Mouse (Mus musculus): Measurements from ENCODE around the gene Itfg2.

Itfg2 gene

DNA sequence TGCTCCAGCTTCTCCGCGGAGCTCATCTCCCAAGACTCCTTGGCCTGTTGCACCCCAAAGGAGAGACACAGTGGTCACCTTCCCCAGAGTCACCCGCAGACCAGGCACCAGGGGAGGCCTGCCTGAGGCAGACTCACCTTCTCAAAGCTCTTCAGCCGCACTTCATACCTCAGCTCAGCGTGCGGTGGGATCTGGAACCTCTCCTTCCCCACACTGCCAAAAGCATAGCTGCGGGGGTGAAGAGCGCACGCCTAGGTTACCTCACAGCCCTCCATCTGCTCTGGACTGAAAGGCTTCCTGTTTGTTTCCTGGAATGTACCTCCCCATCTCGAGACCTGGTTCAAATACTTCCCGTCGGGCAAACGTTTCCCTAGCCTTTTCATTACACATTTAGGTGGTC, 8.8 kb upstream of the Itfg2 start:
- DNase-seq (ENCODE audit: low spot score) = no peak

GRCm38 (mm10) chr6:128432356-128432915, 7.7 kb upstream of the Itfg2 start:
- no peak for DNase-seq (ENCODE audit: low spot score)

GRCm38 (mm10) chr6:128429826-128430225, 5.1 kb upstream of the Itfg2 start:
- DNase-seq (ENCODE audit: low spot score) = no peak

- DNase-seq (ENCODE audit: low spot score) = no peak
These were observed 4.6 kb upstream of the Itfg2 start for GRCm38 (mm10) chr6:128429300-128429699.

DNA sequence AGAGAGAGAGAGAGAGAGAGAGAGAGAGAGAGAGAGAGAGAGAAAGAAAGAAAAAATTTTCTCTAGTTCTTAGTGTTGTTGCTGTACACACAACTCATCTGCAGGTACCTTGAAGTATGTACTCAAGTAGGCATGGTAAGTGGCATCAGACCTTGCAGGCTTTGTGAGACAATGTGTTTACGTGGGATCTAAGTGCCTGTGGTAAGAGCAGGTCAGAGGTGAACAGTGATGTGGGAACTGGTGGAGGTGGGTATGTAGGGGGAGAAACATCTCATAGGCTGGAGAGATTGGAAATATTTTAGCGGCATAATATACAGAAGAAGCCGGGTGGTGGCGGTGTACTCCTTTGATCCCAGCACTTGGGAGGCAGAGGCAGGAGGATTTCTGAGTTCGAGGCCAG, 2.8 kb upstream of the Itfg2 start:
- no peak for DNase-seq (ENCODE audit: low spot score)

DNA sequence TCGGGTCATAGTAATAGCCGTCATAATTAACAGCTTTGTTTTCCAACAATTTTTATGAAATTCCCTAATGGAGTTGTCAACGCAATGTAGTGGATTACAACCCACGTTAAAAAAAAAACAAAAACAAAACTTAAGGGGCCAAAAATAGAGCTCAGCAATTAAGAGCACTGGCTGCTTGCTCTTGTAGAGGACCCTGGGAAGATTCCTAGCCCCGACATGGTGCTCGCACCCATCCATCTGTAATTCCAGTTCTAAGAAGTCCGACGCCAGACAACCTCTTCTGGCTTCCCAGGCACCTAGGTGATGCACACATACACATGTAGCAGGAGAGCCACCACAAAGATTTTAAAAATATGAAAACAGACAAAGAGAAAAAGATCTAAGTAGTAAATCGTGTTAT, 315 bp upstream of the Itfg2 start:
- no peak for DNase-seq (ENCODE audit: low spot score)

DNA sequence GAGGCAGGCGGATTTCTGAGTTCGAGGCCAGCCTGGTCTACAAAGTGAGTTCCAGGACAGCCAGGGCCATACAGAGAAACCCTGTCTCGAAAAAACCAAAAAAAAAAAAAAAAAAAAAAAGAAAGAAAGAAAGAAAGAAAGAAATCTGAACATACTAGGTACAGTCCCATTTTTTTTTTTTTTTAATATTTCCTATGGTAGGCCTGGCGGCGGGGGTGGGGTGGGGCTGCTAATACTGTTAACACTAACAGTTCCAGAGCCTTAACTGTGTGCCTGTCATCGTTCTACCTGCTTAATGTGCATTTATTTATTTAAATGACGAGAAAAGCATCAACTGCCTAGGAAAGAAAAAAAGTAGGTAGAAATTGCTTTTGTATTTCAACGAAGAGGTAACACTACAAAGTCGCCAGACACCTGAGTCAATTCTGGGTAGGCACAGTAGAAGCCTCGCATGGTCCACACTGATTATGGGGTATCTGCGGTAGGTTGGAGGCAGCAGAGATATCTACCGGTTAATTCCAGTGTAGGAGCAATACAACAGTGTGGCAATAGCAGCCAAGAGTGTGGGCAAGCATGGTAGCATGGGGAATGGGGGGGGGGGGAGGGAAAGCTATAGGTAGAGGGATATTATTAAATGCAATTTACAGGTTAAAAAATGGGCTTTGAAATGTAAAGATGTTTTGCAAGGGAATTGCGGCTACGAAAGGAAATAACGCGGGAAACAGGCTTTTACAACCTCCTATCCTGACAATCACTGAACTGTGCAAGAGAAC, 1.0 kb downstream of the Itfg2 start:
- no peak for DNase-seq (ENCODE audit: low spot score)

GRCm38 (mm10) chr6:128421480-128421879, 3.3 kb downstream of the Itfg2 start:
- DNase-seq (ENCODE audit: low spot score) = no peak

DNA sequence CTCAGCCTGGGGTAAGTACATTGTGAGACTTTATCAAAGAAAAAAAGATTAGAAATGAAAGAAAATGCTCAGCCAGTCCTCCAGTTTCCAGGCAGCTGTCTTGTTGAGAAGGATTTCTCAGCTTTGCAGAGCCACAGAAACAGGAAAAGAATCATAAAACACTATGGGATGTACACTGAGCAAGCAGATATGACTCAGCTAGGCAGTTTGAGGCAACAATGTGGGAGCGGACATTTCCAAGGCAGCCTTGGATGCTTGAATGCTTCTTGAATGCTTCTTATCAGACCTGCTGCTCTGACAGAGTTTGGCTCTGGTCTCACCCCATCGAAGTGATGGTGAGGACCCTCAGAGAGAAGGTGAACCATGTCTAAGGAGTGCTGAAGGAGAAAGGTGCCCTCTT, 3.7 kb downstream of the Itfg2 start:
- no peak for DNase-seq (ENCODE audit: low spot score)

DNA sequence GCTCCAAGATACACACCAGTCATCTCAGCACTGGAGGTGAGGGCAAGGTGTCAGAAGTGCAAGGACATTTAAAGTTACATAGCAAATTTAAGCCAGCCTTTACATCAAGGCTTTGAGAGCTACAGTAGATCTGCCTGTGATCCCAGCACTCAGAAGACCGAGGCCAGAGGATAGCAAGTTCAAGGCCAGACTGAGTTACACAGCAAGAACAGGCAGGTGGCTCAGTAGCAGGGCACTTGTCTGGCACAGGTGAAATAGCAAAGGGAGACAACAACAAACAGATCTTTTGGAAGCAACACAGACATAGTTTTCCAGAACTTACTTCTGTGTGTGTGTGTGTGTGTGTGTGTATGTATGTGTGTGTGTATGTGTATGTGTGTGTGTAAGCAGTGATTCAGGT, 6.7 kb downstream of the Itfg2 start:
- no peak for DNase-seq (ENCODE audit: low spot score)

GRCm38 (mm10) chr6:128416169-128416568, 8.6 kb downstream of the Itfg2 start:
- no peak for DNase-seq (ENCODE audit: low spot score)

DNA sequence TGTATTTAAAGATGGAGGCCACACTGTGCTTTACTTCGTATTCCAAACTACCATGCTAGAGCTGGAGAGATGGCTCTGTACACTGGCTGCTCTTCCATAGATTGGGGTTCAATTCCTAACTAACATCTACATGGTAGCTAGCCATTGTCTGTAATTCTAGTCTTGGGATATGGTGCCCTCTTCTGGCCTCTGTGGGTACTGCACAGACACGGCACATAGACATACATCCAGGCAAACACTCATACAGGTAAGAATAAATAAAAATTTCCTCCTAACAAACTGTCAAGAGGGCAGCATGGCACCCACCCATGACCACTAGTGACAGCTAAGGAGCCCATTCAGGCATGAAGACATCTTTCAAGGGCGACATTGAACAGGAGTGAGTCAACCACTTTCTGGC, 13.6 kb downstream of the Itfg2 start:
- DNase-seq (ENCODE audit: low spot score) = peak; percentile 79

GRCm38 (mm10) chr6:128410305-128410704, 14.4 kb downstream of the Itfg2 start:
- no peak for DNase-seq (ENCODE audit: low spot score)

GRCm38 (mm10) chr6:128408544-128409125, 16.1 kb downstream of the Itfg2 start:
- no peak for DNase-seq (ENCODE audit: low spot score)

DNA sequence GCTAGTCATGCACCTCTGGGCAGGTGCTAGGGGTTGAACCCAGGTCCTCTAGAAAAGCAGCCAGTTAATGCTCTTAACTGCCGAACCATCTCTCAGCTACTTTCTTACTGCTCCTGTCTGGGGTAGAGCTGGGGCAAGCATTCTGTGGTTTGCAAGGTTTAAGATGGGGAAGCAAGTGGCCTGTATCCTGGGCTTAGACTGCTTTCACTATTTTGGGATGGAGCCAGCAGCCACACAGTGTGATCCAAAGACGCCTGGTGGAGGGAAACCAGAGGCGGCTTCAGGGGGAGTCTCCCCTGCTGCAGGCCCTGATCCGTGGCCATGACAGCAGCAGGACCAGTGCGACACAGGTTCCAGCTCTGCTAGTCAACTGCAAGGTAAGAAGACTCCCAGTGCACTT, 20.0 kb downstream of the Itfg2 start:
- DNase-seq (ENCODE audit: low spot score) = no peak

DNA sequence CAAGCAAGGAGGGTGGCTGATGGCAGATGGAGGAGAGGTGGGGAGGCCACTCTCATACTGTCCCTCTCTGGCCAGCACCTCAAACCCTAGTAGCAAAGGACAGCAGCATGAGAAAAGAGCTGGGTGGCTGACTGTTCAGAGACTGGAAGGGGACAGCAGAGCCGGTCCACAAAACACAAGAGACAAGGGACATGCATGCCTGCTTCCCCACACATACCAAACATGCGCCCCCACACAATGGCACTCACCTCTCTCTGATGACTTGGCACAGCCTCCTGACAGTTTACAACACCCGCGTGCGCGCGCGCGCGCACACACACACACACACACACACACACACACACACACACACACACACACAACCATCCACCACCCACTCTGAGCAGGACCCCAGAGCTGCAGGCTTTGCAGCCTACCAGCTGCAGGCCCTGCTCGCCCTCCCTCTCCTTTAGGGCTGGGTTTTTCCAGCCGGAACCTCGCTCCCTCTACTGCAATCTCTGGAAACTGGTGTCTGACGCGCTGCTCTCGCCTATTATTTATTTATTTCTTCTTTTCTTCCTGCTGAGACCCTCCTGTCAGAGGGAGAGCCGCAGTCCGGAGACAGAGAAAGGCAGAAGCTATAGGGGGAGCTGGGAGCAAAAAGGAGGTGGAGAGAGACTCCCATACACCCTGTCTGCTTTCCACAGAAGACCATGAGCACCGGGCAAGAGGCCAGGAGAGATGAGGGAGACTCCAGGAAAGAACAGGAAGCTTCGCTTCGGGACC, 25.1 kb downstream of the Itfg2 start:
- DNase-seq (ENCODE audit: low spot score) = peak; percentile 40

GRCm38 (mm10) chr6:128398996-128399395, 25.7 kb downstream of the Itfg2 start, which contains the start of gene Nrip2:
Gene Nrip2 (plus strand): TSS chr6:128399296.
- no peak for DNase-seq (ENCODE audit: low spot score)

- no peak for DNase-seq (ENCODE audit: low spot score)
These were observed 27.0 kb downstream of the Itfg2 start for GRCm38 (mm10) chr6:128397574-128398261.

- DNase-seq (ENCODE audit: low spot score) = no peak
These were observed 34.0 kb downstream of the Itfg2 start for GRCm38 (mm10) chr6:128390683-128391082.

DNA sequence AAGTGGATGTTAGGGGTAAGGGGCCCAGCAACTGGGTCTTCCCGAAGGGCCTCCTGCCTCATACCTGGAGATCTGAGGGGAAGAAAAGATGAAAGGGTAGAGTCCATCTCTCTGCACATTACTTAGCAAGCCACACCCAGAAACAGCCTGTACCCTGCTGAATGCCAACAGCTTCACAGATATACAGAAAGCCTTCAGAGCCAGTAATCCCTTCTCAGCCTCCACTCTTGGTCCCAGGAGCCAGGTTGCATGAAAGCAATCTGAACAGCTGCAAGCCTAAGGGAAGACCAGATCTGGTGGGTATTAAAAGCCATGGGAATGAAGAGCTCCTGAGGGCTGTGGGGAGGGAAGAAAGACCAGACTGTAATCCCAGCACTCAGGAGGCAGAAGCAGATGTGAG, 35.5 kb downstream of the Itfg2 start:
- no peak for DNase-seq (ENCODE audit: low spot score)

DNA sequence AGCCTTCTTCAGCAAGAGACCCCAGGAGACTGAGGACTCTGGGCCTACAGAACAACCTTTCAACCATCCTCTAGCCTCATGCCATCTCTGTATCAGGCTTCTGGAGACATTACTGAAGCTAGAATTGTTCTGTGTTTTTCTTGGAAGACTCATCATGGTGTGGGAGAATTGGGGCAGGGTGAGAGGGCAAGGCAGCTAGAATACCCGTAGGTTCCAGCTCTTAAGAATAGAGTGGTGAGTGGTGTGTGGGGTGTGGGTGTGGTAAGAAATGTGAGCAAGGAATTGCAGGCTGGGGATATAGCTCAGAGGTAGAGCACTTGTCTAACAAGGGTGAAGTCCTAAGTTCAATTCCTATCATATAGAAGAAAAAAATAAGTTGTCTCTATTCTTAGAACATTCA, 39.7 kb downstream of the Itfg2 start:
- DNase-seq (ENCODE audit: low spot score) = no peak

GRCm38 (mm10) chr6:128383752-128384151, 41.0 kb downstream of the Itfg2 start:
- no peak for DNase-seq (ENCODE audit: low spot score)
